Mouse (Mus musculus) intestine, embryonic 16.5 days (tissue): ENCODE measurements around the gene Pacsin3. TPM values are rescaled to one million over a fixed set of nuclear protein-coding genes. Genes with fewer than 3 reads are reported as not detected.
A peak's percentile ranks its signal among the peaks of the same experiment; 100 is the strongest.
"Not testable (repeated sequence)": the region's sequence is repeated elsewhere in the genome, so short reads cannot be mapped to it uniquely, and the experiment has no call there.

Source experiments
- ATAC-seq: fragments of 200-750 bp; cut with Nextera tagmentation; 2 replicates; pipeline ENCODE4 v1.8.0; 2017; ENCODE audit warnings: moderate TSS enrichment, moderate library complexity
- H3K27ac ChIP-seq: fragments of 300-500 bp; sonication (generic); 2 replicates; pipeline ENCODE4 v1.5.1; 2014; ENCODE audit warnings: mild to moderate bottlenecking, low read length
- H3K27me3 ChIP-seq: fragments of 300-500 bp; sonication (generic); replicated peaks from 2 replicates; pipeline ENCODE4 v1.6.1; 2014; ENCODE audit warnings: low read length, control low read depth, mixed read lengths; ENCODE audit not compliant: control insufficient read depth, insufficient read depth
- H3K36me3 ChIP-seq: fragments of 300-500 bp; sonication (generic); 2 replicates; pipeline ENCODE4 v1.6.1; 2014; ENCODE audit warnings: low read length, control low read depth; ENCODE audit not compliant: control insufficient read depth, insufficient read depth
- H3K4me1 ChIP-seq: fragments of 300-500 bp; sonication (generic); 2 replicates; pipeline ENCODE4 v1.6.1; 2014; ENCODE audit warnings: low read length, control low read depth, mixed read lengths; ENCODE audit not compliant: control insufficient read depth, insufficient read depth
- H3K4me2 ChIP-seq: fragments of 300-500 bp; sonication (generic); 2 replicates; pipeline ENCODE4 v1.6.1; 2014; ENCODE audit warnings: low read depth, low read length, control low read depth
- H3K4me3 ChIP-seq: fragments of 300-500 bp; sonication (generic); 2 replicates; pipeline ENCODE4 v1.5.1; 2014; ENCODE audit warnings: mild to moderate bottlenecking, low read length
- H3K9ac ChIP-seq: fragments of 300-500 bp; sonication (generic); 2 replicates; pipeline ENCODE4 v1.6.1; 2014; ENCODE audit warnings: low read depth, low read length
- H3K9me3 ChIP-seq: fragments of 300-500 bp; sonication (generic); 2 replicates; pipeline ENCODE4 v1.6.1; 2016; ENCODE audit warnings: low read length, control low read depth; ENCODE audit not compliant: control insufficient read depth
- WGBS: fragments of 180-500 bp; shearing (Covaris S2); extraction: QIAGEN DNeasy Blood & Tissue Kit; methylation state at CpG from one replicate; pipeline ENCODE4 v1.1.7; 2014; 5-methylcytosine and 5-hydroxymethylcytosine counted together
- polyA plus RNA-seq: library from polyadenylated mRNA; unstranded; fragments of >200 nt; fragmentation: Nextera tagmentation; extraction: Ambion mirVana; gene quantifications from 2 replicates; pipeline ENCODE4 v1.2.1, GENCODE M21; 2015

Pacsin3 gene
- 17.0 and 21.0 TPM in 2 replicates for polyA plus RNA-seq

DNA sequence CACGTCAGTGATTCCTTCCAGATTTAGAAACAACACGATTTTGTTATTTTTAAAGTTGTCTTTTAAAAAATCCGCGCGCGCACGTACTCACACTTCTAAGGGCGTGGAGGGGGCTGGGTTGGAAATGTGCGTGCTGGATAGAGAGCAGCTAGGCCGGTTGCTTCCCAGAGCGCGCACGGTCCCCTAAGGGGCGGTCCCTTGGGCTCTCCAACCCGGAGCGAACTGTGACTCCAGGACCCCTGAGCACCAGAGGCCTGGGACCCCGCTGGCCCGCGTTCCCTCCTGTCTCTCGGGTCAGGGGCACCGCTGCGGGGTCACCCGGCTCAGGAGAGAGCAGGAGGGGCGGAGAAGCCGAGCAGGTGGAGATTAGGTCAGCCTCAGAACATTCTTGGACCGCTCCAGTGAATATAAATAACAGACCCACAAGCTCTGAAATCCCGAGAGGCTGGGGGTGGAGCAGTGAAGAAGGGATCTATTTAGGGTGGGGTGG is at the start of gene Pacsin3:
TSS of gene Pacsin3 (plus strand) at position 294 of the 490 bp plus-strand sequence.
- H3K9me3 ChIP-seq = no peaks in the 10 kb centered on the region
- H3K9ac ChIP-seq = peak within 1 kb of the TSS; percentile 72
- WGBS = 3% methylated on average over 27 of the region's 27 CpGs
- H3K27me3 ChIP-seq = peaks cover 2% of the 10 kb centered on the region; the same call in 1 of the 2 replicates
- H3K4me3 ChIP-seq = peak within 1 kb of the TSS; percentile 76
- ATAC-seq = peak; percentile 25; the same call in 1 of the 2 replicates
- peak within 1 kb of the TSS; percentile 36 for H3K27ac ChIP-seq
- H3K36me3 ChIP-seq = no peaks in the 10 kb centered on the region
- peaks cover 22% of the 10 kb centered on the region for H3K4me1 ChIP-seq
- H3K4me2 ChIP-seq = peak within 1 kb of the TSS; percentile 96

DNA sequence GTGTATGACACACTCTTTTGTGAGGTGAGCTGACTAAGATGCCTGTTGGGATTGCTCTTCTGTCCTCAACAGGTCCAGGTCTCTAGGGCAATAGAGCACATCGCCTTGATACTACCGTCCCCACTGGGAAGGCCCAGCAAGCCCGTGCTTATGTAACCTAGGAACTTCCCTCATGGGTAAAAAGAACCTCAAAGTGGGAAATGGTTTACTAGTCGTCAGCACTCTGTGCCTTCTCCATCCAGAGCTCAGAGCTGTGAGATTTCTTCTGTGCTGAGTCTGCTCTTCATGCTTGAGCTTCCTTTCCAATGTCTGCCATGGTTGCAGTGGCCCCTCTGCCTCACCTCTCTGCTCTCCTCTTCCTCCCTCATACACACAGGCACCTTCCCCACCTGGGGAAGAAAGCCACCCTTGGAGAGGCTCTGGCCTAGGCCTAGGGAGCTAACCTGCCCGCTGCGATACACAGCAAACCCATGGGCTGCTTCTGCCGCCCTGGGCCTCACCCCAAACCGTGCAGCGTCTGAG is 49.4 kb upstream of the Pacsin3 start:
- Histone ChIP-seq H3K27me3 (no peaks in the 10 kb centered on the region), H3K4me2 (no peak overlapping the region), H3K4me1 (peaks cover 13% of the 10 kb centered on the region), H3K4me3 (no peak overlapping the region), H3K36me3 (peaks cover 11% of the 10 kb centered on the region), H3K9ac (no peak overlapping the region), H3K27ac (no peak overlapping the region), H3K9me3 (no peaks in the 10 kb centered on the region)
- WGBS = 92% methylated on average over 9 of the region's 9 CpGs
- no peak for ATAC-seq

DNA sequence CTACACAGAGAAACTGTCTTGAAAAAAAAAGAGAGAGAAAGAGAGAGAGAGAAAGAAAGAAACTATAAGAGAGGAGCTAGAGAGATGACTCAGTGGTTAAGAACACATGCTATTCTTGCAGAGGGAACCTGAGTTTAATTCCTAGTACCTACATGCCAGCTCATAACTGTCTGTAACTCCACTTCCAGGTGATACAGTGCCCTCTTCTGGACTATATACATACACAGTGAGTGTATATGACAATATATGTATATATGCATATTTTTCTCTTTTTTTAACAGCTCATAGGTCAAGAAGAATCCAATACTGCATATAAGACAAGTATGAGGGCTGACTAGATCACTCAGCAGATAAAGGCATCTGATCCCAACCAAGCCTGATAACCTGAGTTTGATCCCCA is 42.4 kb upstream of the Pacsin3 start:
- Histone ChIP-seq H3K4me1 (no peaks in the 10 kb centered on the region), H3K4me2 (no peak overlapping the region), H3K9ac (no peak overlapping the region), H3K27ac (no peak overlapping the region), H3K4me3 (no peak overlapping the region), H3K27me3 (no peaks in the 10 kb centered on the region), H3K9me3 (no peaks in the 10 kb centered on the region), H3K36me3 (peaks cover 5% of the 10 kb centered on the region; the same call in 1 of the 2 replicates)
- no peak for ATAC-seq

DNA sequence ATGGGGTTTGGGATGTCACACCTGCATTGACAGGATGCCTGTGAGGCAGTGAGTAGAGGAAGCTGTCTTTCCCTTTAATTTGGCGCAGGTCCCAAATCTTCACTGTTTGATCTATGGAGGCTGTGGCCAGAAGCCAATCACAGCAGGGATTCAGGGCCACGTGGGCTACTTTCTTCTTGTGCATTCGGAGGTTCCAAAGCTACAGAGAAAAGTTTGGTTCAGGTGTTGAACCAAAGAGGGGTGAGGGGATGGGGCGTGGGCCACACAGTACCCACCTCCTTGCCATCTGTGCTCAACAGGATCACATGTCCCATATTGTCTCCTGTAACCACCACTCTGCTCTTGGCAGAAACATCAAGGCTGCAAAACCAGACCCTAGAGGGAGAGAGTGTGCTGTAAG is 38.7 kb upstream of the Pacsin3 start:
- Histone ChIP-seq H3K27ac (no peak overlapping the region), H3K4me3 (no peak overlapping the region), H3K27me3 (no peaks in the 10 kb centered on the region), H3K9me3 (no peaks in the 10 kb centered on the region), H3K4me1 (no peaks in the 10 kb centered on the region), H3K4me2 (no peak overlapping the region), H3K36me3 (0 out of 2 replicates have a peak, but pooled peaks cover 3% of the 10 kb centered on the region), H3K9ac (no peak overlapping the region)
- 64% methylated on average over 4 of the region's 4 CpGs for WGBS
- no peak for ATAC-seq

DNA sequence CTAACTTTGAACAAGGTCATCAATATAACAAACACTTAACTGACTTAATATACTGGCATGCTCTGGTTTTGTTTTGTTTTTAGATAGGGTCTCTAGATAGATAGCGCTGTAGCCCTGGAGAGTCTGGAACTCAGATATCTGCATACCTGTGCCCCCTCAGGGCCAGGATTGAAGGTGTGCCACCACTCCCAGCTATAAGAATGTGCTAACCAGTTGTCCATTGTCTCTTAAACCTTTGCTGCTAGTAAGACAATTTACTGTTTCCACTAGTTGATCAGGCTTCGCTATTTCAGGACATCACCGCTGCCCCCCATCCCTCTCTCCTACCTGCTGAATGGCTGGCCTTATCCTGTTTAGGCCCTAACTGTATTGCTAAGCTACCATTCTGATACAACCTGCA is 35.3 kb upstream of the Pacsin3 start:
- H3K9ac ChIP-seq = no peak overlapping the region
- ATAC-seq = no peak
- H3K27ac ChIP-seq = no peak overlapping the region
- no peaks in the 10 kb centered on the region for H3K36me3 ChIP-seq
- no peaks in the 10 kb centered on the region for H3K4me1 ChIP-seq
- H3K4me2 ChIP-seq = no peak overlapping the region
- 94% methylated on average over 3 of the region's 3 CpGs for WGBS
- H3K9me3 ChIP-seq = no peaks in the 10 kb centered on the region
- no peak overlapping the region for H3K4me3 ChIP-seq
- no peaks in the 10 kb centered on the region for H3K27me3 ChIP-seq

DNA sequence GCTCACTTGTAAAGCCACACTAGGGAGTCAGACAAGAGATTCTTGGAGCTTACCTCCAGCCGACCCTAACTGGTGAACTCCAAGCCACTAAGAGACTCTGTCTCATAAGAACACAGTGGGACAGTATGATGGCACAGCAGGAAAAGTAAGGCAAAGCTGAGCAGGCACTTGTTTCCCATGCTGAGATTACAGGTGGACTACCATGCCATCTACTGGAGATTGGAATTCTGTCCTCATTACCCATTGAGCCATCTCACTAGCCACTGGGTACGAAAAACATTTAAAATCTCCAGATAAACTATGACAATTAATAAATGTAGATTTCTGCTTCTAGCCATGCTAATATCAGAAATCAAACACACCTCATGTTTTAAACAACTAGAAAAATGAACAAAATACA is 32.1 kb upstream of the Pacsin3 start:
- Histone ChIP-seq H3K36me3 (no peaks in the 10 kb centered on the region), H3K4me1 (no peaks in the 10 kb centered on the region), H3K27ac (no peak overlapping the region), H3K9me3 (no peaks in the 10 kb centered on the region), H3K4me2 (no peak overlapping the region), H3K27me3 (no peaks in the 10 kb centered on the region), H3K9ac (no peak overlapping the region), H3K4me3 (no peak overlapping the region)
- ATAC-seq = no peak
- WGBS = 92% methylated on average over 2 of the region's 2 CpGs

DNA sequence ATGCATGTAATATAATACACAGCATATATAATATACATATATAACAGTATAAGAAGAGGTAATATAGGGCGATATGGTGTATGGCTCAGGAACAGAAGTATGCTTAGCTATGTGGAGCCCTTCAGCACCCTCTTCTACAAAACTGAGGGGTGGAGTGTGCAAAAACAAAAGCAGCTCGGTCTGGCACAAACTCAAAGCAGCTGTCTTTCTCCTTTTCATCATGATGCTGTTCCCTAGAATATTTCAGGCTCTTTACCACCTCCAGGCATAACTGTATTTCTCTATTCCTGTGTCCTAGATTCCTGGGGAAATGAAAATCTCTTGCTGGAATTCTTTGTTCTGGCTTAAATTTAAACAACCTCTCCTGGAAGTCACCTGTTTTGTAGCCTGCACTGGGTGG is 26.0 kb upstream of the Pacsin3 start:
- H3K4me1 ChIP-seq = no peaks in the 10 kb centered on the region
- H3K4me3 ChIP-seq = no peak overlapping the region
- no peak overlapping the region for H3K9ac ChIP-seq
- no peaks in the 10 kb centered on the region for H3K27me3 ChIP-seq
- no peaks in the 10 kb centered on the region for H3K9me3 ChIP-seq
- no peak overlapping the region for H3K27ac ChIP-seq
- WGBS = 87% methylated on average over 2 of the region's 2 CpGs
- H3K36me3 ChIP-seq = no peaks in the 10 kb centered on the region
- H3K4me2 ChIP-seq = no peak overlapping the region
- ATAC-seq = no peak

DNA sequence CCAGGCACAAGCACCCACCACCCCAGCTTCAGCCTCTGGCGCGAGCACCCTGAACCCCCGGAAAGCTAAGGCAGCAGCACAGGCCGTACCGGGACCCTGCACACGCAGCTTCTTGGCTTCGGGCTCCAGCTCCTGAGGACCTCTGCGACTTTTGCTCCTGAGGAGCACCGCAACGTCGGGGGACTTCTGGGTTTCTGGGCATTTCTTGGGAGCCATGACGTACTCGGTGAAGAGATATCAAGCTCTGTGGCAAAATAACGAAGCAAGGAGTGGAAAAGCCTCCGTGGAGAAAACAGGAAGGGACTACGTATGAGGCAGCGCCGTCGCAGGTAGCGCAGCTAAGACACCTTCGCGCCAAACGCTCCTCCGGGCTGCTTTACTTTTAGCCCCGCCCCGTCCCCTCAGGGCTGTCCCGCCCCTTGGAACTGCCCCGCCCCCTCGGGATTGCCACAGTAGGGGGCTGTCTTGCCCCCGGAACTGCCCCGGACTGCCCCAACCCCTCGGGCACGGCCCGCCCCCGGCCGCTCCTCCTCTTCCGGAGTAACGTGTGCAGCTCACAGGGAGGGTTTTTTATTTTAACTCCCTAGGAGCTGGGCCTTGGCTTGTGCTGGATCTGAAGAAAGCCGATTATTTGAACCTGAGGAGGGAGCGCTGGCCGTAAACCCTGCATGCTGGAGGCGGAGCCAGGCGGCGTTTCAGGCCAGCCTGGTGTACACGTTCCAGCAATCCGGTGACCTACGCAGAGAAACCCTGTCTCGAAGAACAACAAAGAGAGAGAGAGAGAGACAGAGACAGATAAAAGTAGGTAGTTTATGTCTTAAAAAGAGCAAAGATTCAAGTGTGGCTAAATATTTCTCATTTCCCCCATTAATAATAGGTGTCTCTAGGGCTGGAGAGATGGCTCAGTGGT is 18.9 kb upstream of the Pacsin3 start, which contains the start of gene Ddb2:
TSS of gene Ddb2 (minus strand) at position 382 of the 910 bp plus-strand sequence.
- Histone ChIP-seq H3K27me3 (no peaks in the 10 kb centered on the region), H3K9me3 (no peaks in the 10 kb centered on the region), H3K4me3 (peak within 1 kb of the TSS; percentile 71), H3K4me2 (peak within 1 kb of the TSS; percentile 95), H3K4me1 (no peaks in the 10 kb centered on the region), H3K9ac (peak within 1 kb of the TSS; percentile 85), H3K27ac (peak within 1 kb of the TSS; percentile 97), H3K36me3 (no peaks in the 10 kb centered on the region)
- under 1% methylated on average over 47 of the region's 48 CpGs for WGBS
- peak; percentile 99 for ATAC-seq

DNA sequence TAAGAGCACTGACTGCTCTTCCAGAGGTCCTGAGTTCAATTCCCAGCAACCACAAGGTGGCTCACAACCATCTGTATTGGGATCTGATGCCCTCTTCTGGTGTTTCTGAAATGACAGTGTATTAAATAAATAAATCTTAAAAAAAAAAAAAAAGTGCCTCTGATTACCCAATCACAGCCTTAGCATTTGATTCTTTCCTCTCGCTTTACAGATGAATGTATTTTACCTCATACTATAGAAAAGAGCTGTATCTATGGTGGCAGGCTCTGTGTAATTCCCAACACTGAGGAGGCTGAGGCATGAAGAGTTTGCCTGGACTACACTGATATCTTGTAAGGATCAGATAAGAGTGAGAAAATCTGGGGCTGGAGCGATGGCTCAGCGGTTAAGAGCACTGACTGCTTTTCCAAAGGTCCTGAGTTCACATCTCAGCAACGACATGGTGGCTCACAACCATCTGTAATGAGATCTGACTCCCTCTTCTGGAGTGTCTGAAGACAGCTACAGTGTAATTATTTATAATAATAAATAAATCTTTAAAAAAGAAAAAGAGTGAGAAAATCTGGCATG is 18.2 kb upstream of the Pacsin3 start:
- WGBS = 21% methylated on average over 4 of the region's 4 CpGs
- not testable (repeated sequence) for H3K27me3 ChIP-seq, H3K4me1 ChIP-seq, H3K9me3 ChIP-seq, H3K36me3 ChIP-seq
- Histone ChIP-seq H3K4me3 (peak overlapping the region; percentile 71), H3K9ac (peak overlapping the region; percentile 69; the same call in 1 of the 2 replicates), H3K4me2 (peak overlapping the region; percentile 56), H3K27ac (peak overlapping the region; percentile 97)
- peak; percentile 61 for ATAC-seq
